Mouse (Mus musculus) right cerebral cortex, postnatal 25 days (tissue): Measurements from ENCODE around the gene Traf7.

Source experiments
- DNase-seq: peaks from one replicate; pipeline ENCODE4 v3.0.0; 2022

The Traf7 gene

GRCm38 (mm10) chr17:24505286-24505955 is 22.3 kb downstream of the Traf7 start:
- no peak for DNase-seq

GRCm38 (mm10) chr17:24504085-24504484 is 23.7 kb downstream of the Traf7 start:
- no peak for DNase-seq

GRCm38 (mm10) chr17:24502208-24502607 is 25.5 kb downstream of the Traf7 start:
- DNase-seq: no peak

GRCm38 (mm10) chr17:24496026-24496425 is 31.7 kb downstream of the Traf7 start:
- no peak for DNase-seq

GRCm38 (mm10) chr17:24495443-24495842 is 32.3 kb downstream of the Traf7 start:
- peak; percentile 79 for DNase-seq

- no peak for DNase-seq
Observed at GRCm38 (mm10) chr17:24494627-24495335, 33.0 kb downstream of the Traf7 start.

GRCm38 (mm10) chr17:24490399-24490798 is 37.3 kb downstream of the Traf7 start:
- no peak for DNase-seq

- no peak for DNase-seq
Observed at GRCm38 (mm10) chr17:24489265-24490030, 38.3 kb downstream of the Traf7 start.

- DNase-seq: peak; percentile 70
Observed at GRCm38 (mm10) chr17:24488662-24489264, 39.0 kb downstream of the Traf7 start.

GRCm38 (mm10) chr17:24488186-24488661 is 39.5 kb downstream of the Traf7 start, which contains the start of gene Caskin1:
Gene Caskin1, plus strand, starts transcription at chr17:24488601.
- peak; percentile 66 for DNase-seq

GRCm38 (mm10) chr17:24485090-24485860 is 42.5 kb downstream of the Traf7 start:
- no peak for DNase-seq

- DNase-seq: no peak
Observed at GRCm38 (mm10) chr17:24483495-24483894, 44.2 kb downstream of the Traf7 start.

GRCm38 (mm10) chr17:24481027-24481815 is 46.5 kb downstream of the Traf7 start:
- no peak for DNase-seq

- DNase-seq: no peak
Observed at GRCm38 (mm10) chr17:24480201-24480826, 47.4 kb downstream of the Traf7 start.

GRCm38 (mm10) chr17:24479431-24479830 is 48.3 kb downstream of the Traf7 start:
- no peak for DNase-seq

- DNase-seq: peak; percentile 97
Observed at GRCm38 (mm10) chr17:24478663-24479380, 48.9 kb downstream of the Traf7 start, which contains the start of gene Mlst8. Gene Mlst8, minus strand, starts transcription at chr17:24479078.

- DNase-seq: no peak
Observed at GRCm38 (mm10) chr17:24477985-24478600, 49.6 kb downstream of the Traf7 start.

GRCm38 (mm10) chr17:24477053-24477984 is 50.4 kb downstream of the Traf7 start:
- DNase-seq: no peak
